Mouse (Mus musculus) intestine, embryonic 16.5 days (tissue): ENCODE data around the gene Rasl11b. TPM values are rescaled to one million over a fixed set of nuclear protein-coding genes. Genes with fewer than 3 reads are reported as not detected.

ENCODE experiments used
- ATAC-seq: fragments of 200-750 bp; cut with Nextera tagmentation; 2 replicates; pipeline ENCODE4 v1.8.0; 2017; ENCODE audit warnings: moderate TSS enrichment, moderate library complexity
- H3K27ac ChIP-seq: fragments of 300-500 bp; sonication (generic); 2 replicates; pipeline ENCODE4 v1.5.1; 2014; ENCODE audit warnings: mild to moderate bottlenecking, low read length
- H3K27me3 ChIP-seq: fragments of 300-500 bp; sonication (generic); replicated peaks from 2 replicates; pipeline ENCODE4 v1.6.1; 2014; ENCODE audit warnings: low read length, control low read depth, mixed read lengths; ENCODE audit not compliant: control insufficient read depth, insufficient read depth
- H3K36me3 ChIP-seq: fragments of 300-500 bp; sonication (generic); 2 replicates; pipeline ENCODE4 v1.6.1; 2014; ENCODE audit warnings: low read length, control low read depth; ENCODE audit not compliant: control insufficient read depth, insufficient read depth
- H3K4me1 ChIP-seq: fragments of 300-500 bp; sonication (generic); 2 replicates; pipeline ENCODE4 v1.6.1; 2014; ENCODE audit warnings: low read length, control low read depth, mixed read lengths; ENCODE audit not compliant: control insufficient read depth, insufficient read depth
- H3K4me2 ChIP-seq: fragments of 300-500 bp; sonication (generic); 2 replicates; pipeline ENCODE4 v1.6.1; 2014; ENCODE audit warnings: low read depth, low read length, control low read depth
- H3K4me3 ChIP-seq: fragments of 300-500 bp; sonication (generic); 2 replicates; pipeline ENCODE4 v1.5.1; 2014; ENCODE audit warnings: mild to moderate bottlenecking, low read length
- H3K9ac ChIP-seq: fragments of 300-500 bp; sonication (generic); 2 replicates; pipeline ENCODE4 v1.6.1; 2014; ENCODE audit warnings: low read depth, low read length
- H3K9me3 ChIP-seq: fragments of 300-500 bp; sonication (generic); 2 replicates; pipeline ENCODE4 v1.6.1; 2016; ENCODE audit warnings: low read length, control low read depth; ENCODE audit not compliant: control insufficient read depth
- WGBS: fragments of 180-500 bp; shearing (Covaris S2); extraction: QIAGEN DNeasy Blood & Tissue Kit; methylation state at CpG from one replicate; pipeline ENCODE4 v1.1.7; 2014; 5-methylcytosine and 5-hydroxymethylcytosine counted together
- polyA plus RNA-seq: library from polyadenylated mRNA; unstranded; fragments of >200 nt; fragmentation: Nextera tagmentation; extraction: Ambion mirVana; gene quantifications from 2 replicates; pipeline ENCODE4 v1.2.1, GENCODE M21; 2015

Gene Rasl11b
- polyA plus RNA-seq, 1 experiment from 2014 or later: 37.6 TPM

DNA sequence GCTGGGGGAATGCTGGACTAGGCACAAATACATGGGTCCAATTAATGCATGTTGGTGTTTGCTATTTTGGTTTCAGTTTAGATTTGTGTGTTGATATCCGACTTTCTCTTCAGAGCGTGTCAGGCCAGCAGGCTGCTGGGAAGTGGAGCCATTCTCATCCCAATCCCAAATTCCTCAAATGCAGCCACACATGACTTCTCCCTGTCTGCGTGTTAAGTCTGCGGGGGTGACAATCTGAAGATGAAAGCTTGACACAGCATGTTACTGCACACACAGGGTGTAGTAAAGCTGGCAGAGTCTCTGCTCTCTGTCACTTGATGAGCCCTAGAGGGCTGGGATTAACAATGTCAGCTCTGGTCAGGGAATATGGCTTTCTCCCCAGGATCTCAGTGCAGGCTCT lies 20.0 kb downstream of the Rasl11b start:
- Histone ChIP-seq H3K4me3 (no peak overlapping the region), H3K4me1 (peaks cover 6% of the 10 kb centered on the region), H3K9me3 (no peaks in the 10 kb centered on the region), H3K27ac (no peak overlapping the region), H3K36me3 (no peaks in the 10 kb centered on the region), H3K9ac (no peak overlapping the region), H3K4me2 (no peak overlapping the region), H3K27me3 (no peaks in the 10 kb centered on the region)
- 52% methylated on average over 4 of the region's 4 CpGs for WGBS
- no peak for ATAC-seq

DNA sequence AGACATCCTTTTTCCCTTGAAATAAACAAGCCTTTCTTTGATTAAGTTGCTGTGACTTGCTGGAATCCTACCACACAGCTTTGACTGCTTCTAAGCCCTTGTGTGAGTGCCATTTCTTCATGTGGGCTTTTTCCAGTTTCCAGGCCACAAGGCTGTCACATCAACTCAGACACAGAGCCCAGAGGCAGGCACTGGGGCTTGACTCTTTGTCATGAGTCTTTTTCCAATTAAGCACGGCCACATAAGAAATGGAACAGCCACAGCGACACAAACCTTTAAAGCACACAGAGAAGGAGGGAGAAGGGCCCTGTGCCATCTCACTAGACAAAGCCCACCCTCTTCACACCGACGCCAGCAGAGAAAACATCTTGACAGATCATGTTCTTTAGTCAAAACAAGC lies 23.4 kb downstream of the Rasl11b start:
- Histone ChIP-seq H3K27me3 (no peaks in the 10 kb centered on the region), H3K9ac (no peak overlapping the region), H3K36me3 (no peaks in the 10 kb centered on the region), H3K4me3 (no peak overlapping the region), H3K9me3 (no peaks in the 10 kb centered on the region), H3K27ac (no peak overlapping the region), H3K4me2 (no peak overlapping the region), H3K4me1 (peaks cover 6% of the 10 kb centered on the region)
- 77% methylated on average over 4 of the region's 4 CpGs for WGBS
- no peak for ATAC-seq

DNA sequence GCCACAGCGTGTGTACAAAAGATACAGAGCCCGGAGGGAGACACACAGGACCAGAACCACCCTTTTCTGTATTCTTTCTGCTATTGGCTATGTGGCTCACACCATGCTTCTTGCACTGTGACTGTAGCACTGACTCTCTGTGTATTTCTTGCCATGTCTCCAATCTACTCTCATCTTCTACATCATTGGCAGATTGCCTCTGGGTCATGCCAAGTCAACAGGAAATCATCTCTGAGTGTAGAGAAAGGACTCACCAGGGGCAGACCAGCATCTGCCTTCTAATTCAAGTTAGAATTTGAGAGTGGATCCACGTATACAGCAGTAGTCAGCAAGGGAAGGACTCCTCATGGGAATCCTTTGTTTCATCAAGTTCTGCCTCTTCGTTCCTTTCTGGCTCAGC lies 27.5 kb downstream of the Rasl11b start:
- WGBS: 82% methylated on average over 4 of the region's 4 CpGs
- Histone ChIP-seq H3K4me1 (no peaks in the 10 kb centered on the region), H3K9me3 (no peaks in the 10 kb centered on the region), H3K36me3 (no peaks in the 10 kb centered on the region), H3K9ac (no peak overlapping the region), H3K4me2 (no peak overlapping the region), H3K27ac (no peak overlapping the region), H3K27me3 (no peaks in the 10 kb centered on the region), H3K4me3 (no peak overlapping the region)
- ATAC-seq: no peak

DNA sequence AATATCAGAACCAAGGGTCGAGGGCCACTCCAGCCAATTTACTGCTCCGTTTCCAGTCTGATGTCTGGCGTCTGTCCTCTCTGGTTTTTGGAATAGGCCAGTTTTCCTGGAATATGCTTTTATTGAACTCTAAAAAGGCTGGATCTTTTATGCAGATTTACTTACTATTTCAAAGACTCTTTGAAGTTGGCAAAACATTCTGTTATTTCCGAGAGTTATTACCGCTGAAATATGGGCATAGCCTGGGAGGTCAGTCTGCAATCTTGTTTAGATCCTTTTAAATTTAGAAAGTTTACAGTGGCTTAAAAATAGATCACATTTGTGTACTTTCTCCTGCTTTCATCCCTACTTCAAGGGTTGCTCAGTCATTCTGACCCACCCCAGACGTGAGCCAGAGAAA lies 29.4 kb downstream of the Rasl11b start:
- Histone ChIP-seq H3K27me3 (no peaks in the 10 kb centered on the region), H3K36me3 (no peaks in the 10 kb centered on the region), H3K9ac (no peak overlapping the region), H3K4me3 (no peak overlapping the region), H3K9me3 (no peaks in the 10 kb centered on the region), H3K4me1 (no peaks in the 10 kb centered on the region), H3K27ac (no peak overlapping the region), H3K4me2 (no peak overlapping the region)
- ATAC-seq: no peak
- 68% methylated on average over 6 of the region's 6 CpGs for WGBS

DNA sequence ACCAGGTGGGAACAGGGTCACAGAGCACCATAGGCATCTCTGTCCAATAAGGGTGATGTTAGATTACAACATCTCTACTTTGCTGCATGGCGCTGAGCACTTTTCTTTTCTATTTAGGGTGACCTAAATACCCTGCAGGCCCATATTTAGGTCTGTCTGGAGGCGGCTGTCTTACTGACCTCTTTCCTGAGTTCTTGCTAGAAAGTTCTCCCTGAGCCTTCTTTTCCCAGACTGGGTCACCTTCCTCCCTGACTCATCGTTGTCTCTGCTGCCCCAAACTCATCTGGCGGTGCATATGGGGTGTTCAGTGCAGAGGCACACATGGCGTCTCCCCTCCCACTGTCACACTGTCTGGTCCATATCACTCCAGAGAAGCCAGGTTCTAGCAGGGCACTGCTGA lies 31.1 kb downstream of the Rasl11b start:
- 92% methylated on average over 5 of the region's 5 CpGs for WGBS
- H3K9ac ChIP-seq: no peak overlapping the region
- H3K4me1 ChIP-seq: peaks cover 7% of the 10 kb centered on the region
- H3K4me2 ChIP-seq: no peak overlapping the region
- H3K4me3 ChIP-seq: no peak overlapping the region
- H3K9me3 ChIP-seq: no peaks in the 10 kb centered on the region
- ATAC-seq: no peak
- no peaks in the 10 kb centered on the region for H3K27me3 ChIP-seq
- no peaks in the 10 kb centered on the region for H3K36me3 ChIP-seq
- H3K27ac ChIP-seq: no peak overlapping the region

DNA sequence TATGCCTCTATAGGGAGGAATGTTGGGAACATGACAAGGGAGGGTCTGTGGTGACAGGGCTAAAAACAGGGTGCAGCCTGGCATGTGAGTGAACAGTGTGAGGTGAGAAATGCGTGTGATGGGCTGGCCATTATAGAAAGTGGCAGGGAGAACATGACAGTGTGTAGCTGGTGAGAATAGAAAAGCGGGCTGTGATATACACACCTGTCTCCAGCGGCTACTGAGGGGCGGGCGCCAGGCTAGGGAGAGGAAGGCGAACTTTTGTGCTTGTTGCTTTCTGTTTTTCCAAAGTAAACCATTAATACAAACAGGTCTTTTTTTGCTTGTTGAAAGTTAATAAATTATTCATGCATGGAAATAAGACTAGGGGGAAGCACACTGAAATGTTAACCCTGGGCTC lies 32.3 kb downstream of the Rasl11b start:
- H3K4me3 ChIP-seq: no peak overlapping the region
- no peak overlapping the region for H3K4me2 ChIP-seq
- WGBS: 92% methylated on average over 6 of the region's 6 CpGs
- no peak overlapping the region for H3K27ac ChIP-seq
- ATAC-seq: no peak
- peaks cover 7% of the 10 kb centered on the region for H3K4me1 ChIP-seq
- H3K27me3 ChIP-seq: no peaks in the 10 kb centered on the region
- no peaks in the 10 kb centered on the region for H3K9me3 ChIP-seq
- no peaks in the 10 kb centered on the region for H3K36me3 ChIP-seq
- no peak overlapping the region for H3K9ac ChIP-seq

DNA sequence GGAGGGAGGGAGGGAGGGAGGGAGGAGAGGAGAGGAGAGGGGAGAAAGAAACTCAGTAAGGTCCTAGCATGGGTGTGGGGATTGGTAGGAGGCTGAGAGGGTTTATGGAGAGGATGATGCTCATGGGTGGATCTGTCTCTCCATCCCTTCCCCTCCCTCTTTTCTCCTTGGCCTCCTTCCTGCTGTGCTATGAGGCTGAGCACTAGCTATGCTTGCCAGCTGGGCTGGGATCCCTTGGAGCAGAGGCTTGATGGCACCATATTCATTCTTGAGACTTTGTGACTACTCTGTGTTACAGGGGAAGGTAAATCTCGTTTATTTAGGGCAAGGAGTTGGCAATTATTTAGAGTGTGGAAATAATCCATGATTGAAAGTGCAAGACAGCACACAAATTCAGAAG lies 33.9 kb downstream of the Rasl11b start:
- no peak overlapping the region for H3K4me3 ChIP-seq
- H3K4me2 ChIP-seq: no peak overlapping the region
- H3K27me3 ChIP-seq: no peaks in the 10 kb centered on the region
- WGBS: 45% methylated on average over 1 of the region's 1 CpGs
- H3K4me1 ChIP-seq: peaks cover 7% of the 10 kb centered on the region
- H3K36me3 ChIP-seq: no peaks in the 10 kb centered on the region
- no peak overlapping the region for H3K9ac ChIP-seq
- H3K9me3 ChIP-seq: no peaks in the 10 kb centered on the region
- ATAC-seq: no peak
- no peak overlapping the region for H3K27ac ChIP-seq

DNA sequence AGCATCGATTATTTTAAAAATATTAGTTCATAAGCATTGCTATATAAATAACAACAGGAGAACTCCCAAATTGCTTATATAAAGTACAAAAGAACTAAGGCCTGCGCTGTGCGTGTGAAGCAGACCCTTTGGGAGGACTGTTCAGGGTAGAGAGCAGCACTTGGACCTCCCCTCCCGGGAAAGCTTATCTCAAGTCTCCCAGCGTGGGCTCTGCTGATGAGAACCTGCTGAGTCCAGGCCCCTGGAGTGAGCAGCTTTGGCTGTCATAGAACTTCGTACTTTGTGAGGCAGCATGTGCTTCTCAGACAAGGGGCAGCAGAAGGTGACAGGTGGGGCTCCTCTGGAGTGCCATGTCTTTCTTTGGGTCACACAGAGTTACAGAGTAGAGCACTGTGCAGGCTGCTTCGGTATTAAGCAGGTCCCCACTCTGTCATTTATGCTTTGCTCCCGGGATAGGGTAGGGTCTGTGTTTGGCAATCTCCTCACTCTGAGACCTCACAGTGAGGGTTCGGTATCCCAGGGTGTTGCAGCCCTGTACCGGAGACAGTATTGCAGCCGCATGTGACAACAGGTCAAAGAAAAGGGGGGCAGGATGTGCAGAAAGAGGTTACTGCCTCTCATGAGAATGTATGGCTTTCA lies 34.8 kb downstream of the Rasl11b start:
- no peaks in the 10 kb centered on the region for H3K9me3 ChIP-seq
- H3K27me3 ChIP-seq: no peaks in the 10 kb centered on the region
- no peak for ATAC-seq
- no peaks in the 10 kb centered on the region for H3K36me3 ChIP-seq
- H3K9ac ChIP-seq: no peak overlapping the region
- no peak overlapping the region for H3K4me3 ChIP-seq
- H3K4me2 ChIP-seq: no peak overlapping the region
- 48% methylated on average over 11 of the region's 11 CpGs for WGBS
- peaks cover 7% of the 10 kb centered on the region for H3K4me1 ChIP-seq
- H3K27ac ChIP-seq: no peak overlapping the region

DNA sequence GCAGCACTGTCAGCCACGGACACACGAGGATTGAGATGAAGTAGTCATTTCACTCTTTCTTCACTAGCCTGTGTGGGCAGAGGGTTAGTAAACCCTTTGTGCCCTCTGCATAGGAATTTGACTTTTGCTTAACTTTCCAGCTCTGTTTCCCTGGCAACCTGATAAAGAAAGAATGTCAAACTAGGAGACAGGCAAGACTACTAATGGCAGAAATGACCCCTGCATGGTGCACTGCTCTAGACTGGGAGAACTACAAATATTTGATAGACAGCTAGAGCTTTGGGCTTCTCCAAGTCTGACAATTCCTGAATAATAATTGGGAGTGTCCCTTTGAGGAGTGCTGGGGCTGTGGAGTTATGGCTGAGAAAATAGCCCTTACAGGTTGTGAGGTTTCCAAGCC lies 35.4 kb downstream of the Rasl11b start:
- no peak; the same call in 1 of the 2 replicates for ATAC-seq
- Histone ChIP-seq H3K27ac (no peak overlapping the region), H3K9ac (no peak overlapping the region), H3K4me3 (no peak overlapping the region), H3K36me3 (no peaks in the 10 kb centered on the region), H3K9me3 (no peaks in the 10 kb centered on the region), H3K4me1 (peaks cover 7% of the 10 kb centered on the region), H3K27me3 (no peaks in the 10 kb centered on the region), H3K4me2 (no peak overlapping the region)
- WGBS: 39% methylated on average over 2 of the region's 2 CpGs

DNA sequence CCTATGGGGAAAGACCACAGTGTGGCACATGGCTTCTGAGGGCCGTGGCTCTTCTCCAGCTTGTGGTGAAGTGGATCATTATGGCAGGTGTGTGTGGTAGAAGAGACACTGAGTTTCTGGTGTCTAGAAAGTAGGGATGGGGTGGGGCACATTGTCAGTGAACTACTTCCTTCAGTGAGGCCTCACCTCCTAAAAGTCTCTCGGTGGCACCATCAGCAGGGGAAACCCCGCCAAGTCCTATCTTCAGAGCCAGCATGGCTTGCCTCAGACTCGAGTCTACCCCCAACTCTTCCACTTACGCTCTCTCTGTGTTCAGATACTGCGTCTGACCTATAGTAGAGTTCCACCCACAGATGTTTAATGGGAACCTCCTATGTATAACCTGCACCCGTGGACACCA lies 38.7 kb downstream of the Rasl11b start:
- H3K4me3 ChIP-seq: no peak overlapping the region
- H3K4me1 ChIP-seq: peaks cover 7% of the 10 kb centered on the region
- H3K9me3 ChIP-seq: no peaks in the 10 kb centered on the region
- no peaks in the 10 kb centered on the region for H3K36me3 ChIP-seq
- H3K27me3 ChIP-seq: no peaks in the 10 kb centered on the region
- WGBS: 85% methylated on average over 7 of the region's 7 CpGs
- no peak overlapping the region for H3K27ac ChIP-seq
- no peak overlapping the region for H3K4me2 ChIP-seq
- ATAC-seq: no peak
- no peak overlapping the region for H3K9ac ChIP-seq
